Mouse (Mus musculus) testis, adult 2 months (tissue): ENCODE results near the gene Tgfbi. TPM values are rescaled to one million over a fixed set of nuclear protein-coding genes. Genes with fewer than 3 reads are reported as not detected.

Experiments used
- H3K27ac ChIP-seq: fragments of 200-500 bp; 2 replicates; pipeline ENCODE4 v1.5.1; 2012; ENCODE audit warnings: low read depth, low read length; ENCODE audit not compliant: control insufficient read depth, insufficient read depth
- H3K27me3 ChIP-seq: fragments of 200-500 bp; 2 replicates; pipeline ENCODE4 v1.6.1; 2012; ENCODE audit warnings: mild to moderate bottlenecking, low read length, moderate library complexity; ENCODE audit not compliant: control insufficient read depth, insufficient read depth
- H3K36me3 ChIP-seq: fragments of 200-500 bp; 2 replicates; pipeline ENCODE4 v1.6.1; 2012; ENCODE audit warnings: mild to moderate bottlenecking, low read length; ENCODE audit not compliant: control insufficient read depth, insufficient read depth
- H3K4me1 ChIP-seq: fragments of 200-500 bp; 2 replicates; pipeline ENCODE4 v1.6.1; 2012; ENCODE audit warnings: low read length; ENCODE audit not compliant: control insufficient read depth, insufficient read depth
- H3K4me3 ChIP-seq: fragments of 200-500 bp; 2 replicates; pipeline ENCODE4 v1.5.1; 2012; ENCODE audit warnings: low read depth, mild to moderate bottlenecking, low read length, moderate library complexity, mixed read lengths; ENCODE audit not compliant: control insufficient read depth
- CTCF ChIP-seq: fragments of 200-500 bp; IDR thresholded peaks from 2 replicates; pipeline ENCODE4 v1.5.1; 2012; ENCODE audit warnings: low read depth, mild to moderate bottlenecking, inconsistent platforms, low read length, moderate library complexity; ENCODE audit not compliant: control insufficient read depth, insufficient read depth, insufficient replicate concordance
- POLR2A ChIP-seq: fragments of 200-500 bp; IDR thresholded peaks from 2 replicates; pipeline ENCODE4 v1.6.1; 2012; ENCODE audit warnings: low read depth, mild to moderate bottlenecking, inconsistent platforms, low read length, moderate library complexity; ENCODE audit not compliant: control insufficient read depth
- polyA plus RNA-seq: library from polyadenylated mRNA; depleted of rRNA; stranded (reverse); fragments of >200 nt; gene quantifications from 2 replicates; pipeline ENCODE4 v1.2.3, GENCODE M21; 2012

Gene Tgfbi
- polyA plus RNA-seq, 1 experiment = 10.4 TPM

DNA sequence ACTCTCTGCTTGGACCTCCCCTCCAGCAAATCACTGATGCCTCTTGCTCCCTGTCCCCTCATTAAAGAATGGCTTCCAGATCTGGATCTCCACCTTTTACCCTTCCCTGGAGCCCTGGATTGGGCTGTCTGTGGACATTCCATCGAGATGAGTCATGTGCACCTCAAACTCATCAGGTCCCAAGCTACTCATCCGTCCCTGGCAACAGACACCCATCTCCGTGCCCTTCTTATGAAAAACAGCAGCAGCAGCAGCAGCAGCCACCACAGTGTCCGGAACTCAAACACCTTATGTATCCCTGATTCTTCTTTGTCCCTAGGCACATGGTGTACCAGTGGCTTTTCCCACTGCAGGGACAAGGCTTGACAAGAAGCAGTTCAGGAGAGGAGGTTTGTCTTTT, 1.5 kb upstream of the Tgfbi start:
- no peaks in the 10 kb centered on the region for H3K36me3 ChIP-seq
- H3K27ac ChIP-seq = no peak overlapping the region
- no peaks in the 10 kb centered on the region for H3K27me3 ChIP-seq
- peaks cover 2% of the 10 kb centered on the region for H3K4me1 ChIP-seq
- TF ChIP-seq CTCF = no peak
- TF ChIP-seq POLR2A = no peak
- no peak overlapping the region for H3K4me3 ChIP-seq

DNA sequence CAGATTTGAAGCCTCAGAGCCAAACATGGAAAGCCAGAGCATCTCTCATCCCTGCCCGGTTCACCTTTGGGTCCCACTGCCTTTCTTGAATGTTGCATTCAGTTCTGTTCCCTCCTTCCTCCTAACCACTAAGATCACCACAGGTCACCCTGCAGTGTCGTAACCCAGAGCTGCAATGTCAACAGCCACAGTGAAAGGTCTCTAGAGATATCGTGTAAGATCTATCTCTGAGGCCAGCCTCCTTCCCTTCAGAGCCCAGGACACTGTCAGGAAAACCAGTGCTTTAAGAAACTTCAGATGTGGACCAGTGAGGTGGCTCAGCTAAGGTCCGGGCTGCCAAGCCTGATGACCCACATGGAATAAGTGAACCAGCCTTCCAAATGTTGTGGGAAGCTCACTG, 1.8 kb downstream of the Tgfbi start:
- no peaks in the 10 kb centered on the region for H3K36me3 ChIP-seq
- H3K4me3 ChIP-seq = no peak overlapping the region
- no peak overlapping the region for H3K27ac ChIP-seq
- H3K27me3 ChIP-seq = no peaks in the 10 kb centered on the region
- no peak for TF ChIP-seq CTCF
- TF ChIP-seq POLR2A = no peak
- H3K4me1 ChIP-seq = peaks cover 7% of the 10 kb centered on the region

DNA sequence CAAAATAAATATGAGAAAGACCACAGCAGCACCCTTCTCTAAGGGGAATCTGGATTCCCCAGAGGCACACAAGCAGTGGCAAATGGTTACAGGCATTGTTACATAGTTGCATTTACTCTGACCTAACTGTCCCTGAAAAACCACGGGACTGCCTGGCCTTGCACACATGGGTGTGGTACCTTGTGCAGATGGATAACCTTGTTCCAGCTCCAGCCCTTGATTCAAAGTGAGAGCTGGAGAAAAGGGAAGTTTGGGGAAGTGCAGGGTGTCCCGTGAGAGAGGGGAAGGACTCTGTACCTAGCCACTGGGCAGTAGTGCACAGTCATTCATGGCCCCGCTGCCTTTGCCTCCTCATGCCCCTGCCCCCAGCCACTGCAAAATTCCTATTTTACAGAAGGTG, 2.4 kb downstream of the Tgfbi start:
- Histone ChIP-seq H3K36me3 (no peaks in the 10 kb centered on the region), H3K27ac (no peak overlapping the region), H3K27me3 (no peaks in the 10 kb centered on the region), H3K4me3 (no peak overlapping the region), H3K4me1 (peaks cover 7% of the 10 kb centered on the region)
- TF ChIP-seq CTCF = no peak
- TF ChIP-seq POLR2A = no peak

DNA sequence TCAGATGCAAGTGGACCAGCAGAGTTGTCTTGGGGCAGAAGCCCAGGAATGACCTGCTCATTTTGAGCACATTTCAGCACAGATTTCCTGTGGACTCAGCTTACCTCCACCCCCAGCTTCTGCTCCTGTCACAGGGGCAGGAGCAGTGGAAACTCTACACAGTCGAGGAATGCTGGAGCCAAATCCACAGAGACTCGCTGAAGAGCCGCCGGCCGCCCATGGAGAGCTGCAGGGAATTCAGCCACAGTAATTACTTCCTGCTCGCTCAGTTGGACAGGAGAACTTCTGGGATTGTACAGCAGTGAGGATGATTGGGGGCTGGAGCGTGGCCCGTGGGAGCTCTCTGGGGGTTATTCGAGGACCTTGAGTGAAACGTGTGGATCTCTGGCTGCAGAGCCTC, 3.0 kb downstream of the Tgfbi start:
- H3K4me1 ChIP-seq = peaks cover 7% of the 10 kb centered on the region
- no peaks in the 10 kb centered on the region for H3K36me3 ChIP-seq
- TF ChIP-seq POLR2A (no peak), CTCF (no peak)
- no peak overlapping the region for H3K27ac ChIP-seq
- no peak overlapping the region for H3K4me3 ChIP-seq
- H3K27me3 ChIP-seq = no peaks in the 10 kb centered on the region

DNA sequence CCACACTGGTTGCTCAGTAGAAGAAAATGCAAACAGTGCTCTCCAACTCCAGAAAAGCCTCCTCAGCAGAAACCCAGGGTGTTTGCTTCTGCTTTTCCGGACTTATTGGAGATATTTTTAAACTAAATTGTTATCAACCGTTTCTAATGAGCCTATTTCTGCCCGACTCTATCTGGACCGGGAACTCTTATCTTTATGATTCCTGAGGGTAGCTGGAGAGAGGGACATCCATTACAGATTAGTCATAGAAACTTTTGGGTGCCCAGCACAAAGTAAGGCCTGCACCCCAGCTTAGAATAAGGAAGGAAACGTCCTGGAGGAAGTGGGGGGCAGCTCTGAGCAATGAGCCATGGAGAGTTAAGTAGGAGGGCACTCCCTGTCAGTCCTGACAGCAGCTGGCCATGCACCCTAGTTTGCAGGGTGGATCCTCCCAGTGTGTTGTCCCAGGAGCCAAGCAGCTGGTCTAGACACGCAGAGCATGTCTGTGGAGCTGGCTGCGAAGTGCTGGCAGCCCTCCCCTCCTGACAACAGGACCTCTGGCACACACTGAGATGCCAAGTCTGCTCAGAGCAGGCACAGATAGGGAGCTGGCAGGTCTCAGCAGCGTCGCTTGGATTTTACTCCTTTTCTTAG, 4.2 kb downstream of the Tgfbi start:
- peak overlapping the region; percentile 16; the same call in 1 of the 2 replicates for H3K27ac ChIP-seq
- TF ChIP-seq POLR2A (no peak), CTCF (no peak)
- peaks cover 7% of the 10 kb centered on the region for H3K4me1 ChIP-seq
- no peak overlapping the region for H3K4me3 ChIP-seq
- no peaks in the 10 kb centered on the region for H3K36me3 ChIP-seq
- no peaks in the 10 kb centered on the region for H3K27me3 ChIP-seq

DNA sequence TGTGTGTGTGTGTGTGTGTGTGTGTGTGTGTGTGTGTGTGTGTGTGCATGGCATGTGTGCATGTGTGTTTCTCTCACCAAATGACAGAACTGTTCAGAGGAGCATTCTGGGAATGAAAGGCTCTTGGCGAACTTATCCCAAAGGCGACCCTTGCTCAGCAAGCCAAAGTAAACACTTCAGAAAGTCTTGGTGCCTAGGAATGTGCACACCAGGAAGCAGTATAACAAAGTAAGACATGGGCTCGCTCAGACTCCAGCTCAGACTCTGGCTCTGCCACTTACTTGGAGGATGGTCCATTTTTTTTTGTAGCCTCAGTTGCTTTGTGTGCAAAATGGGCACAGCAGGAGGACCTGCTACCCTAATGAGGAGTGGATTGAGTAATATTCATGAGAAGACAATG, 5.4 kb downstream of the Tgfbi start:
- Histone ChIP-seq H3K36me3 (no peaks in the 10 kb centered on the region), H3K27ac (no peak overlapping the region), H3K4me3 (no peak overlapping the region), H3K27me3 (no peaks in the 10 kb centered on the region), H3K4me1 (peaks cover 5% of the 10 kb centered on the region)
- TF ChIP-seq POLR2A = no peak
- TF ChIP-seq CTCF = no peak

DNA sequence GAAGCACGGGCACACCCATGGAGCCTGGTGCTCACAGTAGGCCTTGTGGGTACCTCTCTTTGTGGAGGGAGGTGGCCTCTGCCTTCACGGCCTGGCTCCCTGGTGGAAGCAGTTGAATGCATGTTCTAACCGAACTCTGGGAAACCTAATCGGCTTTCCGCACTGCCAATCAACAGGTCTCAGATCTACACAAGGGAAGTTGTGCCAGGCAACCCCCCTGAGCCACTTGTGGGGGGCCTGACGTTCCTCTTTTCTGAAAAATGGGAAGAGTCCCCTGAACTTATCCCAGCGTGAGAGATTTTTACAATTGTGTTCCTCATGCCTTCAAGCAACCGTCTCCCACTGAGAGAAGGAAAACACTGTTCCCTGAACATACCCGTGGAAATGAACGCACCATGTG, 5.9 kb downstream of the Tgfbi start:
- TF ChIP-seq POLR2A (no peak), CTCF (no peak)
- H3K27ac ChIP-seq = no peak overlapping the region

DNA sequence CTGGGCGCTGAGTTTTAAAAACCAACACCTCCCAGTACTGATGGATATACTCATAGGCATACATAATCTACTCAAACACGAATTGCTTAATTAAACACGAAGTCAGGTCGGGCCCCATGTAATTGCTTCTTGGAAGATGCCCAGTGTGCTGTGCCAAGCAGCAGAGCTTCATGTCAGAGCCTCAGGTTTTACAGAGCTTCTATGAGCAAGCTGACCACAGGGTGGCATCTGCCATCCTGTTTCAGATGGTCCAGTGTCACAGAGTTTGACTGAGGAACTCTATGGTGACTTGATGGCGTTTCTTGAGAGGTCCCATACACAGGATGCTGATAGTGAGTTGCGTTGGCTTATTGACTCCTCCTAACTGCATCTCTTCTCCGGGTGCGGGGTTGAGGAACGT, 6.5 kb downstream of the Tgfbi start:
- H3K27me3 ChIP-seq = no peaks in the 10 kb centered on the region
- H3K36me3 ChIP-seq = no peaks in the 10 kb centered on the region
- no peak overlapping the region for H3K4me3 ChIP-seq
- TF ChIP-seq CTCF (no peak), POLR2A (no peak)
- H3K4me1 ChIP-seq = peaks cover 5% of the 10 kb centered on the region
- H3K27ac ChIP-seq = 0 out of 2 replicates have a peak overlapping the region, but pooled peaks have one; percentile 3

More for the DNA sequence above, 5.9 kb downstream of the Tgfbi start:
- Histone ChIP-seq H3K36me3 (no peaks in the 10 kb centered on the region), H3K4me1 (peaks cover 5% of the 10 kb centered on the region), H3K4me3 (no peak overlapping the region), H3K27me3 (no peaks in the 10 kb centered on the region)

DNA sequence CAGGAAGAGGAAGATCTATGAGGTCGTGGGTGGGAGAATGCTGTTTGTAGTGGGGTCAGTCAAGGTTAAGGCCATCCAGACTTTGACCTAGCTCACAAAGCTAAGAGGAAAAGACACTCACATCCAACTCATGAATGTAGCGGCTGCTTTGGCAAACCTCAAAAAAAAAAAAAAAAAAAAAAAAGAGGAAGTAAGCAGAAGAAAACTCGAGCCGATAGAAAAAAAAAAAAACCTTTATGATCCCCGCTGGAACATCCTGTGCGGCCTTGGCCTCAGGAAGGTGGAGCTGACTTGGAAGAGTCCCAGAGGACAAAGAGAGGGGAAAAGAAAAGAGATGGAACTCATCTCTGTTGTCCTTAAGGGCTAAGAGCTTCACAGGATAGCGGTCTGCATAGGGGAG, 7.1 kb downstream of the Tgfbi start:
- Histone ChIP-seq H3K27me3 (no peaks in the 10 kb centered on the region), H3K4me3 (no peak overlapping the region), H3K27ac (no peak overlapping the region), H3K4me1 (peaks cover 5% of the 10 kb centered on the region), H3K36me3 (no peaks in the 10 kb centered on the region)
- TF ChIP-seq POLR2A (no peak), CTCF (no peak)
